Mouse (Mus musculus): ENCODE measurements around the gene Mief2. TPM values are rescaled to one million over a fixed set of nuclear protein-coding genes. Genes with fewer than 3 reads are reported as not detected.

The Mief2 gene
- polyA plus RNA-seq, 1 experiment from 2014 or later, result 9.4 TPM

GRCm38 (mm10) chr11:60772161-60772560 is 44.0 kb downstream of the Mief2 start:
- WGBS, result 83% methylated on average over 4 of the region's 4 CpGs
- ATAC-seq, result no peak

GRCm38 (mm10) chr11:60774158-60774689 is 46.0 kb downstream of the Mief2 start:
- WGBS, result 89% methylated on average over 3 of the region's 3 CpGs
- Histone ChIP-seq H3K27ac (no peak overlapping the region), H3K4me1 (replicated peaks) (peaks cover 26% of the 10 kb centered on the region), H3K4me2 (replicated peaks) (no peak overlapping the region), H3K9me3 (no peaks in the 10 kb centered on the region), H3K27me3 (replicated peaks) (no peaks in the 10 kb centered on the region), H3K4me3 (replicated peaks) (no peak overlapping the region), H3K9ac (no peak overlapping the region), H3K36me3 (0 out of 2 replicates have a peak, but pooled peaks cover 4% of the 10 kb centered on the region)
- no peak for ATAC-seq

More at GRCm38 (mm10) chr11:60772161-60772560, 44.0 kb downstream of the Mief2 start:
- Histone ChIP-seq H3K9ac (no peak overlapping the region), H3K27me3 (replicated peaks) (no peaks in the 10 kb centered on the region), H3K4me1 (replicated peaks) (peaks cover 13% of the 10 kb centered on the region), H3K36me3 (no peaks in the 10 kb centered on the region), H3K4me3 (replicated peaks) (no peak overlapping the region), H3K27ac (no peak overlapping the region), H3K4me2 (replicated peaks) (no peak overlapping the region), H3K9me3 (no peaks in the 10 kb centered on the region)

- no peak overlapping the region; the same call in 1 of the 2 replicates for H3K4me2 ChIP-seq (replicated peaks)
- no peak overlapping the region for H3K27ac ChIP-seq
- peaks cover 10% of the 10 kb centered on the region; the same call in 1 of the 2 replicates for H3K36me3 ChIP-seq
- no peaks in the 10 kb centered on the region for H3K27me3 ChIP-seq (replicated peaks)
- ATAC-seq, result no peak
- 52% methylated on average over 1 of the region's 1 CpGs for WGBS
- peaks cover 32% of the 10 kb centered on the region for H3K4me1 ChIP-seq (replicated peaks)
- H3K4me3 ChIP-seq (replicated peaks), result no peak overlapping the region
- H3K9me3 ChIP-seq, result no peaks in the 10 kb centered on the region
- H3K9ac ChIP-seq, result no peak overlapping the region
Observed at GRCm38 (mm10) chr11:60774841-60775240, 46.6 kb downstream of the Mief2 start.

- H3K4me1 ChIP-seq (replicated peaks), result peaks cover 40% of the 10 kb centered on the region
Observed at GRCm38 (mm10) chr11:60775578-60775977, 47.4 kb downstream of the Mief2 start.

GRCm38 (mm10) chr11:60776107-60776828 is 48.1 kb downstream of the Mief2 start:
- no peaks in the 10 kb centered on the region for H3K9me3 ChIP-seq
- 2% methylated on average over 17 of the region's 17 CpGs for WGBS
- peaks cover 12% of the 10 kb centered on the region; the same call in 1 of the 2 replicates for H3K36me3 ChIP-seq
- peak overlapping the region; percentile 76 for H3K27ac ChIP-seq
- H3K4me3 ChIP-seq (replicated peaks), result peak overlapping the region; percentile 64
- no peaks in the 10 kb centered on the region for H3K27me3 ChIP-seq (replicated peaks)
- peak overlapping the region; percentile 81 for H3K4me2 ChIP-seq (replicated peaks)
- peak; percentile 11; the same call in 1 of the 2 replicates for ATAC-seq
- H3K4me1 ChIP-seq (replicated peaks), result peaks cover 46% of the 10 kb centered on the region
- H3K9ac ChIP-seq, result peak overlapping the region; percentile 80

More at GRCm38 (mm10) chr11:60775578-60775977, 47.4 kb downstream of the Mief2 start:
- H3K4me2 ChIP-seq (replicated peaks), result peak overlapping the region; percentile 81
- H3K36me3 ChIP-seq, result peaks cover 12% of the 10 kb centered on the region; the same call in 1 of the 2 replicates
- H3K9me3 ChIP-seq, result no peaks in the 10 kb centered on the region
- H3K9ac ChIP-seq, result no peak overlapping the region
- no peak overlapping the region for H3K27ac ChIP-seq
- 47% methylated on average over 6 of the region's 6 CpGs for WGBS
- peak overlapping the region; percentile 64; the same call in 1 of the 2 replicates for H3K4me3 ChIP-seq (replicated peaks)
- no peaks in the 10 kb centered on the region for H3K27me3 ChIP-seq (replicated peaks)
- ATAC-seq, result no peak

GRCm38 (mm10) chr11:60776829-60777740 is 48.9 kb downstream of the Mief2 start, which contains the start of the genes Top3a and Smcr8:
Gene Top3a (minus strand): TSS chr11:60777365.
Gene Smcr8 (plus strand): TSS chr11:60777524.
- under 1% methylated on average over 62 of the region's 62 CpGs for WGBS
- peaks cover 52% of the 10 kb centered on the region for H3K4me1 ChIP-seq (replicated peaks)
- ATAC-seq, result peak; percentile 98

GRCm38 (mm10) chr11:60777801-60778370 is 49.7 kb downstream of the Mief2 start:
- H3K27ac ChIP-seq, result peak overlapping the region; percentile 76; the same call in 1 of the 2 replicates
- H3K4me1 ChIP-seq (replicated peaks), result peaks cover 52% of the 10 kb centered on the region
- H3K9ac ChIP-seq, result peak overlapping the region; percentile 80
- H3K27me3 ChIP-seq (replicated peaks), result no peaks in the 10 kb centered on the region
- H3K4me3 ChIP-seq (replicated peaks), result peak overlapping the region; percentile 64
- WGBS, result 24% methylated on average over 16 of the region's 16 CpGs
- no peaks in the 10 kb centered on the region for H3K9me3 ChIP-seq
- no peak for ATAC-seq
- peak overlapping the region; percentile 81 for H3K4me2 ChIP-seq (replicated peaks)
- peaks cover 12% of the 10 kb centered on the region; the same call in 1 of the 2 replicates for H3K36me3 ChIP-seq

More at GRCm38 (mm10) chr11:60776829-60777740, 48.9 kb downstream of the Mief2 start, which contains the start of the genes Top3a and Smcr8:
- Histone ChIP-seq H3K4me3 (replicated peaks) (peak within 1 kb of the TSS; percentile 64), H3K27me3 (replicated peaks) (no peaks in the 10 kb centered on the region), H3K4me2 (replicated peaks) (peak within 1 kb of the TSS; percentile 81), H3K36me3 (peaks cover 12% of the 10 kb centered on the region; the same call in 1 of the 2 replicates), H3K9ac (peak within 1 kb of the TSS; percentile 80), H3K27ac (peak within 1 kb of the TSS; percentile 76), H3K9me3 (no peaks in the 10 kb centered on the region)

GRCm38 (mm10) chr11:60779673-60780189 is 51.5 kb downstream of the Mief2 start:
- no peak overlapping the region for H3K27ac ChIP-seq
- peak overlapping the region; percentile 46 for H3K9ac ChIP-seq
- H3K4me2 ChIP-seq (replicated peaks), result peak overlapping the region; percentile 81
- 88% methylated on average over 10 of the region's 10 CpGs for WGBS
- peaks cover 52% of the 10 kb centered on the region for H3K4me1 ChIP-seq (replicated peaks)
- no peaks in the 10 kb centered on the region for H3K27me3 ChIP-seq (replicated peaks)
- no peak for ATAC-seq
- H3K9me3 ChIP-seq, result no peaks in the 10 kb centered on the region
- peaks cover 23% of the 10 kb centered on the region for H3K36me3 ChIP-seq
- H3K4me3 ChIP-seq (replicated peaks), result peak overlapping the region; percentile 31

Other genes starting within 250 kb of the Mief2 start
- gene Alkbh5, start 192.0 kb upstream of the Mief2 start, polyA plus RNA-seq (2015; fragmentation: Nextera tagmentation; extraction: Ambion mirVana), result 39.5 and 44.9 TPM in 2 replicates
- 32.6 and 34.3 TPM in 2 replicates for gene Llgl1, start 28.7 kb upstream of the Mief2 start, polyA plus RNA-seq (2015; fragmentation: Nextera tagmentation; extraction: Ambion mirVana)
- gene Flii, start 1.1 kb upstream of the Mief2 start, polyA plus RNA-seq (2015; fragmentation: Nextera tagmentation; extraction: Ambion mirVana), result 74.8 and 86.2 TPM in 2 replicates
- gene Top3a, start 49.0 kb downstream of the Mief2 start, polyA plus RNA-seq (2015; fragmentation: Nextera tagmentation; extraction: Ambion mirVana), result 12.1 and 13.0 TPM in 2 replicates
- 6.5 and 6.6 TPM in 2 replicates for gene Smcr8, start 49.1 kb downstream of the Mief2 start, polyA plus RNA-seq (2015; fragmentation: Nextera tagmentation; extraction: Ambion mirVana)
- 108 and 115 TPM in 2 replicates for gene Shmt1, start 83.3 kb downstream of the Mief2 start, polyA plus RNA-seq (2015; fragmentation: Nextera tagmentation; extraction: Ambion mirVana)
- 55.4 and 56.9 TPM in 2 replicates for gene Dhrs7b, start 102.2 kb downstream of the Mief2 start, polyA plus RNA-seq (2015; fragmentation: Nextera tagmentation; extraction: Ambion mirVana)
- gene Tmem11, start 150.9 kb downstream of the Mief2 start, polyA plus RNA-seq (2015; fragmentation: Nextera tagmentation; extraction: Ambion mirVana), result 62.9 and 70.9 TPM in 2 replicates
- gene Natd1, start 186.4 kb downstream of the Mief2 start, polyA plus RNA-seq (2015; fragmentation: Nextera tagmentation; extraction: Ambion mirVana), result 9.6 and 11.9 TPM in 2 replicates
- gene Map2k3, start 203.6 kb downstream of the Mief2 start, polyA plus RNA-seq (2015; fragmentation: Nextera tagmentation; extraction: Ambion mirVana), result 127 and 144 TPM in 2 replicates

All from intestine, embryonic 15.5 days (tissue).